Mouse (Mus musculus): ENCODE data around the gene Plcl2.

GRCm38 (mm10) chr17:50734781-50735180, 225.6 kb downstream of the Plcl2 start:
- no peak for TF ChIP-seq CTCF (IDR thresholded peaks at IDR 0.05; ENCODE audit: control insufficient read depth, insufficient read depth, insufficient read length)
- TF ChIP-seq USF1 (IDR thresholded peaks at IDR 0.05; ENCODE audit: low read depth) = no peak
- no peak for TF ChIP-seq MAX (IDR thresholded peaks at IDR 0.05)
- TF ChIP-seq FOSL1 (IDR thresholded peaks at IDR 0.05; ENCODE audit: insufficient read depth, low read length, poor library complexity, severe bottlenecking) = no peak
- no peak for TF ChIP-seq MYOG (IDR thresholded peaks at IDR 0.05; ENCODE audit: control insufficient read depth, extremely low read depth, insufficient read length)
- no peak for TF ChIP-seq MYOD1 (IDR thresholded peaks at IDR 0.05; ENCODE audit: control insufficient read depth, insufficient read length, low read depth)
- TF ChIP-seq CEBPB (IDR thresholded peaks at IDR 0.05; ENCODE audit: low read depth) = no peak

Data from C2C12 (cell line).